Mouse (Mus musculus) common myeloid progenitor, adult 5-6 weeks (primary cell): Measurements from ENCODE around the gene Abcb1a. TPM values are rescaled to one million over a fixed set of nuclear protein-coding genes. Genes with fewer than 3 reads are reported as not detected.

Experiments
- ATAC-seq: replicated peaks from 2 replicates; pipeline ENCODE4 v1.8.0; 2016; ENCODE audit warnings: low read depth, mild to moderate bottlenecking, moderate TSS enrichment, inconsistent platforms; ENCODE audit not compliant: poor library complexity, severe bottlenecking
- total RNA-seq: library from RNA; stranded (forward); fragments of 200-1000, 187-1606 nt; gene quantifications from 2 replicates; pipeline ENCODE4 v1.2.3, GENCODE M21; 2017

Gene Abcb1a
- total RNA-seq = 0.15 and 0.87 TPM in 2 replicates

- peak; percentile 77 for ATAC-seq
Measured at GRCm38 (mm10) chr5:8659911-8660737, at the start of gene Abcb1a. Abcb1a (plus strand) TSS chr5:8660077.

GRCm38 (mm10) chr5:8622071-8622595 lies 37.7 kb upstream of the Abcb1a start:
- peak; percentile 65 for ATAC-seq

GRCm38 (mm10) chr5:8622596-8623231 lies 37.2 kb upstream of the Abcb1a start, which contains the start of gene Rundc3b:
Rundc3b (minus strand) TSS chr5:8622952.
- peak; percentile 97 for ATAC-seq

GRCm38 (mm10) chr5:8632901-8633300 lies 27.0 kb upstream of the Abcb1a start:
- ATAC-seq = no peak

- no peak for ATAC-seq
Measured at GRCm38 (mm10) chr5:8634489-8634975, 25.3 kb upstream of the Abcb1a start.

- 0 out of 2 replicates have a peak, but pooled peaks have one; percentile 18 for ATAC-seq
Measured at GRCm38 (mm10) chr5:8648300-8648699, 11.6 kb upstream of the Abcb1a start.

GRCm38 (mm10) chr5:8648774-8649173 lies 11.1 kb upstream of the Abcb1a start:
- ATAC-seq = no peak

GRCm38 (mm10) chr5:8652085-8652484 lies 7.8 kb upstream of the Abcb1a start:
- no peak for ATAC-seq

GRCm38 (mm10) chr5:8660738-8661151 lies 868 bp downstream of the Abcb1a start:
- ATAC-seq = no peak

GRCm38 (mm10) chr5:8664678-8665077 lies 4.8 kb downstream of the Abcb1a start:
- ATAC-seq = no peak

GRCm38 (mm10) chr5:8667758-8668474 lies 8.0 kb downstream of the Abcb1a start:
- no peak for ATAC-seq

- no peak for ATAC-seq
Measured at GRCm38 (mm10) chr5:8669606-8670005, 9.7 kb downstream of the Abcb1a start.

GRCm38 (mm10) chr5:8675262-8675951 lies 15.5 kb downstream of the Abcb1a start:
- peak; percentile 97 for ATAC-seq

GRCm38 (mm10) chr5:8675952-8676262 lies 16.0 kb downstream of the Abcb1a start:
- ATAC-seq = peak; percentile 40

GRCm38 (mm10) chr5:8681166-8681565 lies 21.3 kb downstream of the Abcb1a start:
- no peak for ATAC-seq

GRCm38 (mm10) chr5:8683686-8684085 lies 23.8 kb downstream of the Abcb1a start:
- ATAC-seq = no peak

GRCm38 (mm10) chr5:8686071-8686470 lies 26.2 kb downstream of the Abcb1a start:
- ATAC-seq = no peak

- no peak for ATAC-seq
Measured at GRCm38 (mm10) chr5:8687550-8687949, 27.7 kb downstream of the Abcb1a start.

GRCm38 (mm10) chr5:8716061-8716460 lies 56.2 kb downstream of the Abcb1a start:
- no peak for ATAC-seq

GRCm38 (mm10) chr5:8719556-8719955 lies 59.7 kb downstream of the Abcb1a start:
- ATAC-seq = no peak
